Mouse (Mus musculus): ENCODE data around the gene Mat2a. TPM values are rescaled to one million over a fixed set of nuclear protein-coding genes. Genes with fewer than 3 reads are reported as not detected.

The Mat2a gene
- total RNA-seq, 2 experiments from 2014 or later: 200 to 249 TPM

GRCm38 (mm10) chr6:72415964-72416772 lies 23.2 kb downstream of the Mat2a start:
- no peak for DNase-seq

DNA sequence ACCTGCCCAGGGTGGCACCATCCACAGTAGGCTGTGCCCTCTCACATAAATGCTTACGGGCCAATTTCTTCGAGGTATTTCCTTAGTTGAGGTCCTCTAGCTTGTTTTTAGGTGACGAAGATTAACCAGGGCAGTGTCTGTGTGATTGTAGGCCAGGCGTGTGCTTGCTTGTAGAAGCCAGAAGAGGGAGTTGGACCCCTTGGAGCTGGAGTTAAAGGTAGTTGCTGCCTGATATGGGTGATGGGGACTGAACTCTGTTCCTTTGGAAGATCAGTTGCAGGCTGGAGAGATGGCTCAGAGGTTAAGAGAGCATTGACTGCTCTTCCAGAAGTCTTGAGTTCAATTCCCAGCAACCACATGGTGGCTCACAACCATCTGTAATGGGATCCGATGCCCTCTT lies 24.2 kb downstream of the Mat2a start:
- no peak for DNase-seq

GRCm38 (mm10) chr6:72414076-72414756 lies 25.1 kb downstream of the Mat2a start, which contains the start of gene Ggcx:
Gene Ggcx, plus strand, starts transcription at chr6:72414308.
- DNase-seq: peak; percentile 94

- DNase-seq: no peak
These were observed 28.8 kb downstream of the Mat2a start for GRCm38 (mm10) chr6:72410518-72410917.

- no peak for DNase-seq
These were observed 29.4 kb downstream of the Mat2a start for GRCm38 (mm10) chr6:72410003-72410402.

DNA sequence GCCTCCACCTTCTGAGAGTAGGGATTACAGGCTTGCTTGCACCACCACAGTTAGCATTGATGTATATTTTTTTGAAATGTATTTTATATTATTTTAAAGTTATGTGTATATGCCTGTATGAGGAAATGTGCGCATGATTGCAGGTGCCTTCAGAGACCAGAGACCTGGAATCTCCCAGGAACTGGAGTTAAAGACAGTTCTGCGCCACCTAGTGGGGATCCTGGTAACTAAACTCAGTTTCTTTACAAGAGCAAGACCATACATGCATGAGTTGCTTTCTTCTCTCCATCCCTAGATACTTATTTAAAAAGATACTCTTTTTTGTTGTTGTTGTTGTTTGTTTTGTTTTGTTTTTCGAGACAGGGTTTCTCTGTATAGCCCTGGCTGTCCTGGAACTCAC lies 29.8 kb downstream of the Mat2a start:
- DNase-seq: peak; percentile 73

- peak; percentile 78 for DNase-seq
These were observed 32.2 kb downstream of the Mat2a start for GRCm38 (mm10) chr6:72407119-72407518.

- no peak for DNase-seq
These were observed 34.0 kb downstream of the Mat2a start for GRCm38 (mm10) chr6:72405356-72405755.

- DNase-seq: peak; percentile 76
These were observed 37.5 kb downstream of the Mat2a start for GRCm38 (mm10) chr6:72401875-72402274.

GRCm38 (mm10) chr6:72399967-72400366 lies 39.4 kb downstream of the Mat2a start:
- no peak for DNase-seq

DNA sequence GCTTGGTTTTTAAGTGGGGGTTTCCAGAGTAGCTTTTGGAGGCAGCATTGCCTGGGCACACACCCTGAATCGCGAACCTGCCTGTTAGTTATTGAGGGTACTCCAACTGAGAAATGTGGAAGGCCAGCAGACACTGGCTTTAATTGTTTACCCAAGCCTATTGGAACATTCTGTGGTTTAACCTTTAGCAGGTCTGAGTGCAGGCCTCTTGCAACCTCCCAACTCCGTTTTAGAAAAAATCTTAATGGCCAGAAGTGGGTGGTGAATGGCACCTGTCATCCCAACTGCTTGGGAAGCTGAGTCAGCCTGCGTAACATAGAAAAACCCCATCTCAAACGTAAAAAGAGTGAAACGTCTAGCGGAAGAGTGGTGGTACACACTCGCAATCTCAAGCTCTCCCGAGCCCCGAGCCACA lies 42.5 kb downstream of the Mat2a start:
- DNase-seq: no peak

- no peak for DNase-seq
These were observed 47.0 kb downstream of the Mat2a start for GRCm38 (mm10) chr6:72392341-72392740.

DNA sequence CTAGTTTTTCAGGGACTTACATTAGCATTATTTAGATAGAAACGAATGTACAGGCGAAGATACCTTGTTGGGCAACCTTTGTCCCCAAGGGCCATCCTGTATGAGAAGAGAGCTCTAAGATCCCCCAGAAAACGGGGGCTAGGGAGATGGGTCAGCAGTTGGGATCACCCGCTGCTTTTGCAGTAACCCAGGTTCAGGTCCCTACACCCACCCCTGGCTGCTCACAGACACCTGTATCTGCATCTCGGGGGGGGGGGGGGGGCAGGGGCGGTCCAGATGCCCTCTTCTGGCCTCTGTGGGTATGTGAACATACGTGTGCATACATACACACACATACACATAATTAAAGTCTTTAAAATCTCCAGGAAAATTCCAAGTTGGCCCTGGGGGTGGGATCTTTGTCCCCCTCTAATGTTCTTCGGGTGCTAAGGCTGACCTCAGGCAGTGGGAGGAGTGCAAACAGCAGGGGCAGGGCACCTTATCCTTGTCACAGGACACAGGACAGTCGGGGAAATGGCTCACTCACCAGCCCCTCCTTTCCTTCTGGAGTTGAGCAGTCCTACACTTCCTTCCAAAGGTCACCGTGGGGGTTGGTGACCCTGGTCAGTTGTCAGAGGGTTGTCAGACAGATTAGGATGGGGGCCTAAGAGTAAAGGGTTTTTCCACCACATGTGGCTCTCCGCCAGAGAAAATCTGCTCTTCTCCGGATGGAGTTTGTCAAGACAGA lies 48.4 kb downstream of the Mat2a start:
- DNase-seq: peak; percentile 19

GRCm38 (mm10) chr6:72389941-72390771 lies 49.2 kb downstream of the Mat2a start, which contains the start of gene Vamp8:
Gene Vamp8, minus strand, starts transcription at chr6:72390703.
- DNase-seq: peak; percentile 87

DNA sequence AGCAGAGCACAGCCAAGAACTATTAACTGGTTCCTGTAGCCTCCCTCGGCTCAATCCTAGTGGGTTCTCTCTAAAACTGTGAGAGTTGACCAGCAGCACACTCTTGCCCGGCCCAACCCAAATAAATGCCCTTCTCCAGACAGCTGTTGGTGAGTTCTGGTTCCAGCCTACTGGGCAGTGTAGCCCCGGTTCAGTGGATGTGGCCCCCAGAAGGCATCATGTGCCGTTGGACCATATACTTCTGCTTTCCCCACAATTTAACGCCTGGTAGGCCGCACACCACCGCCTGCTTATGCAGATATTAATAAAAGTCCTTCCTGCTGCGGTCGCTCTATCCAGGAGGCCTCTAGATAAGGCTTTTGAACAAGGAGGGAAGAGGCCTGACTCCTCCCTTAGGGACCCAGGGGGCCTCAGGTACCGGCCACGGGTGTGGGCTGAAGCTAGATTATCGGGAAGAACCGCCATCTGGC lies 49.9 kb downstream of the Mat2a start:
- DNase-seq: no peak

DNA sequence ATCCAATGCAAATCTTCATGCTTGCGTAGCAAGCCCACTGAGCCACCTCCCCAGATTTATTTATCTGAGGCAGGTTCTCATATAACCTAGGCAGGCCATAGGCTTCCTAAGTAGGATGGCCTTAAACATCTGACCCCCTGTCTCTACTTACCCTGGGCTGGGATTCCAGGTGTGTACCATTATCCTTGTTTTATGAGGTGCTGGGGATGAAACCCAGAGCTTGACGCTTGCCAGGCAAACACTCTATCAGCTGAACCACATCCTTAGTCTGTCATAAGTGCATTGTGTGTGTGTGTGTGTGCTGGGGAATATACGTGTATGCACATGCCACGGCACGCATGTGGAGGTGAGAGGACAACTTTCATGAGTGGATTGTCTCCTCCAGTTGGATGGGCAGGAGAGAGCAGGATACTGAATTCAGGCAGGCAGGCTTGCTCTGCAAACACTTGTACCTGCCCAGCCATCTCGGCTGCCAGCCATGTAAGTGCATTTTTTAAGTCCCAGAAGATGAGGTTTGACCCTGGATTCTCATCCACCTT lies 50.5 kb downstream of the Mat2a start:
- no peak for DNase-seq

GRCm38 (mm10) chr6:72388266-72388665 lies 51.1 kb downstream of the Mat2a start:
- no peak for DNase-seq

DNA sequence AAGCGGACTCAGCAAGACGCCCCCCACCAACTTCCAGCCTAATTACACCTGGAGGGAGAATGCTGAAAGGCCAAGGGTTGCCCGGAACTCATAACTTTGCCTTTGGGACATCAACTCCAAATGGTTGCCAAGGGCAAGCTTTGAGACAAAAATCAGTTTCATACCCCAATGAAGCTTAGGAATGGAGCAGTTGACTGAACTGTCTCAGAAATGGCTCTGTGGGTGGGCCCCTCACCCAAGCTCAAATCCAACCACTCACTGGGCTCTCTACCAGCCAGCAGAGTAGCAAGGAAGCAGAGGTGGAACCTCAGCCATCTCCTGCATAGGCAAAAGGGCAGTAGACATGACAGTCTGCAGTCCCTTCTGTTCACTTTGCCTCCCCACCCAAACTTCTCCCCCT lies 51.5 kb downstream of the Mat2a start:
- DNase-seq: no peak

DNA sequence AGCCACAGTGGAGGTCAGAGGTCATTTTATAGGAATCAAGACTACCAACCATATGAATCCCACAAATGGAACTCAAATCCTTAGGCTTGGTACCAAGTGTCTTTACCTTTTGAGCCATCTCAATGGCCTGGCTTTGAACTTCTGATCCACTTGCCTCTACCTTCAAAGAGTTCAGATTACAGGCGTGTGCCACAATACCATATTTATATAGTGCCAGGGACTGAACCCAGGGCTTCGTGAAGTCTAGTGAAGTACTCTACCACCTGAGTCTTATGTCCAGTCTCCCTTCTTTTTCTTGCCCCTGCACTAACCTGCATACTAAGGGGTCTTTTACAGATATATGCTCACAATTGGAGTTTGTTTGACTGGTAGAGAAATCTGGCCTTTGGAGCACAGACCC lies 52.8 kb downstream of the Mat2a start:
- DNase-seq: no peak

GRCm38 (mm10) chr6:72385258-72385657 lies 54.1 kb downstream of the Mat2a start:
- no peak for DNase-seq

GRCm38 (mm10) chr6:72383952-72384351 lies 55.4 kb downstream of the Mat2a start:
- no peak for DNase-seq
